Mouse (Mus musculus) 416B (cell line): ENCODE measurements around the gene Ypel5.

Source experiments
- DNase-seq: peaks from one replicate; pipeline ENCODE4 v3.0.0; 2011; ENCODE audit warnings: low read depth

Gene Ypel5

GRCm38 (mm10) chr17:72836158-72837115 lies at the start of gene Ypel5:
Gene Ypel5 (plus strand): TSS chr17:72836453.
- peak; percentile 100 for DNase-seq

DNA sequence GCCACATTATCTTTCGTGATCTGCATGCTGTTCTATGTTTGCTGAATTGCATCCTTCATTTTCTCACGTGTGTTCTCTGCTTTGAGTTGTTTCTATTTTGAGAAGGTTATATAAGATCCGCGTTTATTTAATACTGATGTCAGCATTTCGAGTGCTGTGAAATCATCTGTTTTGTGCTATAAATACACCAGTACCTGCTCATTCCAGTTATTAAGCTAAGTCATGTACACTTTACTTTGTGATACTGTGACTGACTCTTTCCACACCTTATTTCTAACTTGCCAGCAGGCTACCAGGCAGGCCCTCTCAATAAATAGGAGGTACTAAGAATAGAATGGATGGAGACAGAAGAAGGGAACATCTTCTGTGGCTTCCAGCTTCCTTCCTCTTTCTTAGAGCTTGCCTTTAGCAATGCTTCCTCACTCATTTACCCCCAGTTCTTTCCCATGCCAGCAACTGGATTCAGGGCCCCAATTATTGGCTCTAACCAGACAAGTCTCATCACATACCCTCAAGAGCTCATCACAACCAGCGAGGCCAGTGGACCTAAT lies 48.3 kb upstream of the Ypel5 start:
- peak; percentile 17 for DNase-seq

GRCm38 (mm10) chr17:72793278-72793677 lies 43.0 kb upstream of the Ypel5 start:
- no peak for DNase-seq

GRCm38 (mm10) chr17:72794660-72795059 lies 41.6 kb upstream of the Ypel5 start:
- no peak for DNase-seq

GRCm38 (mm10) chr17:72795392-72796047 lies 40.7 kb upstream of the Ypel5 start:
- DNase-seq: peak; percentile 73

DNA sequence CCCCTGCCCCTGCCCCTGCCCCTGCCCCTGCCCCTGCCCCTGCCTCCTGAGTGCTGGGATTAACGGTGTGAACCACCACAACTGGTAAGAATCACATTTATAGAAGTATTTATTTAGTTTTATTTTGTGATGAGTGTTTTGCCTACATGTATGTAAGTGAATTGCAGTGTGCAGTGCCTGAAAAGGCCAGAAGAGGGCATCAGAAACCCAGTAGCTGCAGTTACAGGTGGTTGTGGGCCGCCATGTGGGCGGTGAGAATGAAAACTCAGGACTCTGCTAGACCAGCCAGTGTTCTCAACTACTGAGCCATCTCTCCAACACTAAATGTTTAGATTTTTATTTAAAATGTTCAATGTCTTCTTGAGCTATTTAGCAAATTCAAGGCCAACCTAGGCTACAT lies 39.7 kb upstream of the Ypel5 start:
- peak; percentile 28 for DNase-seq

DNA sequence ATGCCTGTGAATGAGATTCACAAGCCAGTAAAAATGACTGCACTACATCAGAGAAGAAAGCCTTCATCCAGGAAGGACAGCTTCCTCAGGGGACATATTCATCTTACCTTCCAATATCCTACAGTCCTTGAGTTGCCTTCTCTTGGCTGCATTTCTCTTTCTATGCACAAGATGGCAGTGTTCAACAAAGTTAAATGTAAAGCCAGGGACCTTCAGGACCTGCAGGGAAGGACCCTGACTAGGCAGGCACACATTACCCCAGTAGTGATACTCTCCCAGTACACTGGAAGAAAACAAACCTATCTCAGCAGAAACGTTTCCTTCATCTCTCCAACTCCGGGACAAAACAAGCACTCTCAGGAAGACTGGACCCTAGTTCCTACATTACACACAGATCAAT lies 38.4 kb upstream of the Ypel5 start:
- DNase-seq: peak; percentile 75

DNA sequence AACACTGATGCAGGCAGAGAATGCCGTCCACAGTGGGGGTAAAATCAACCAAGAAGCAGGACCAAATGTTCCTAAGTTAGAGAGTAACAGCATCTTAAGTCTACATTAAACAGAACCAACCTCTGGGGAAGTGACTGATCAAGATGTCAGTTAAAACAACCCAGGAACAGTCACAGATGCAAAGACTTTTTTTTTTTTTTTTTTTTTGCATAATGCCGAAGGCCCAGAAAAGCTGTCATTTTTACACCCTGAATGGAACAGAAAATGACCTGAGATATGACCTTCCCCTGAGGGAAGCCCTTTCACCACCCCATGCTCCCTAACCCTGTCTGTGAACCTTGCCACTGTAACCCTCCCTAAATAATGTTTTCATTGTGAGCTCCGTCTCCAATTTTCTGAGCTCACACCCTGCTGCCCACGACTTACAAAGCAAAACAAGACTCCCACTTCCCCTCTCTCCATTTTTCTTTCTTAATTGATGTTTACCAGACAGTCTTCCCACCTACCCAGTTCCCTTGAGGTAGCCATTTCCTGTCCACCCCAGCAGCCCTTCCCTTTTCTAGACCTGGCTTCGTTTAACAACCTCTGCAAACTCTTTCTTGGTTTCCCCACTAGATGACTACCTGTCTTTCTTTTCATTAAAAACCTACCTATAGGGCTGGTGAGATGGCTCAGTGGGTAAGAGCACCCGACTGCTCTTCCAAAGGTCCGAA lies 26.2 kb upstream of the Ypel5 start:
- no peak for DNase-seq

DNA sequence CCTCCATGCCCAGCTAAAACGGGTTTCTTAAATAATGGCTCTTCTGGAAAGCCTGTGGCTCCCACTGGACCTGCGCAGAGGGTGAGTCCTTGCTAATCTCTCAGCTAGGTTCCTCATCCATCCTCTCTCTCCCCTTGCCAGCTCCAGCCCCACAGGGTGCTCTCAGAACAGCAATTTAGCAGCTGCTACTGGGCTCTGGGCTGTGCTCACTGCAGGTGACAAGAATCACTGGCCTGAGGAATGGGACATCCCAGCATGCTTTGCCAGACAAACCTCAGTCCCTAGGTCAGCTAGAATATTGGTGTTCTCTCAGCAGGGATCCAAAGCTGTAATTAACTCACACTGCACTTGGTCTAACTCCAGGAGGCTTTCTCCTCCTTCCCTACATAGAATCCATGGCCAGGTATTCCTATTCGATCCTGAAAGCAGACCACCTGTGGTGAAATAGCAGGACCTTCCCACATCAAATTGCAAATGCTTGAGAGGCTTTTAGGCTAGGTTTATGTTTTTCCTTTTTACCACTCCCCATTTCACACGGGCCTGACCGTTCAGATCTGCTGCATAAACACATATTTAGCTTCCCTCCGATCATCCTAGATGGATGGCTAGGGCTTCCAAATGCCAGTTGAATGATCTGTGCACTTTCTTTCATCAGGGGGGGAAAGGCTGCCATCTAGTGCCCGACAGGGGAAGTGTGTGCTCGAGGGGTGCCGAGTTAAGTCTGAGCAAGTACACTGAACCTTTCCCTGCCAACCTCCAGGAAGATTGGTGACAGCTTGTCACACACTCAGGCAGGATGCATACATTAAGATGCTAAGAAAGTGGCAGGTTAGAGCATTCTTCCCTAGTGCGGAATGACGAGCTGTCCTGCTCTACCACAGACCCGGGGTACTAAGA lies 22.6 kb upstream of the Ypel5 start:
- DNase-seq: peak; percentile 60

DNA sequence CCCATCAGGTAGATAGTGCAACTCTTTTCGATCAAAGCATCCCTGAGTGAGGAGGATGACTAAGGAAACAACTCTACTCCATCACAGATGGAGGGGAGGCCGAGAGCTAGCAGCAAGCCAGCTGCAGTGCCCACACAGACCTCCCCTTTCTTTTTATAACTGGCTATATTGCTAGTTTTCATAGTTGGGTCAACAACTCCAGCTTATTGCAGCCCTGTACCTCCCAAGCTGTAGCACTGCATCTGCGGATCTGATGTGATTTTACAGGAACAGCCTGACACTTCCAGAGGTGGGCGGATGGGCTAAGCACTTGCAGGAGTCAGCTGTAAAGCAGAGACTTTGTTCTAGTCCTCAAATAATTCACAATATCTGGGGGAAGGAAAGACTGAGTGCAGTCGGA lies 18.7 kb upstream of the Ypel5 start:
- DNase-seq: no peak

- DNase-seq: no peak
Measured at GRCm38 (mm10) chr17:72819714-72820113, 16.5 kb upstream of the Ypel5 start.

GRCm38 (mm10) chr17:72820425-72820824 lies 15.8 kb upstream of the Ypel5 start:
- DNase-seq: no peak

DNA sequence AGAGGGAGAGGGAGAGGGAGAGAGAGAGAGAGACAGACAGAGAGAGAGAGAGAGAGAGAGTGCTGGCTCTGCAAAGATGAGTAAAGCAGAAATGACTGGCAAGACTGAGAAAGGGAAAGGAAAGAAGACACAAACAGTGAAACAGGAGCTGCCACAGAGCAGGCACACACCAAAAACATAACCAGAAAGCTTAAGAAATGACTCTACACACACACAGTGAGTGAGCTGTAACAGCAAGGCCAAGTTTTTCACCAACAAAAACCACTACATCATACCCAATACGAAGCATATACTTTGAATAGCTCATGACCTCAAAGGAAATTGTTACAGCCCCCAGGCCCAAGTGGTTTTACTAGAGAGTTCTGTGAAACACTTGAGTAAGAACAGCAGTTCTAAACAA lies 14.3 kb upstream of the Ypel5 start:
- DNase-seq: no peak

GRCm38 (mm10) chr17:72826916-72827534 lies 9.2 kb upstream of the Ypel5 start:
- DNase-seq: peak; percentile 54

DNA sequence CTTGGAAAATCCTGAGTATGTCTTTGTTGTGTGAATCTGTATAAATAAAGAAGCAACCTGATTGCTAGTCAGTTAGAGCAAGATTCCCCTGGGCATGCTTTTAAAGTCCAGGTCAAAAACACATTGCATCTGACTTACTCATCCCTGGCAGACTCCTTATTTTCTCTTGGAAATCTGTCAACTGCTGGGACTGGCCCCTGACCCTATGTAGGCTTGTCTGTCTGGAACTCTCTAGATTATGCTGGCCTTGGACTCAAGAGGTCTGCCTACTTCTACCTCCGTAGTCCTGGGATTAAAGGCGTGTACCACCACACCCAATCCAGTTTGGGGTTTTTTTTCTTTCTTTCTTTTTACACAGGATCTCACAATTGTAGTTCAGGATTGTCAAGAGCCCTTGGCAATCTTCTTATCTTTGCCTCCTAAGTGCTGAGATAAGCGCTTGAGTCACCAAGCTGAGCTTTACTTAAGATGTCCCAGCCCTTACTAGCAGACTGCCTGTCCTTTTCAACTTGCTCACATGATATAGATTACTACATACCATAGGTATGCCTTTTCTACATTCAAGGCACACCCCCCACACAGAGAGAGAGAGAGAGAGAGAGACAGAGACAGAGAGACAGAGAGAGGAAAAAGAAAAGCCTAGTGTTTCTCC lies 8.1 kb upstream of the Ypel5 start:
- DNase-seq: no peak

DNA sequence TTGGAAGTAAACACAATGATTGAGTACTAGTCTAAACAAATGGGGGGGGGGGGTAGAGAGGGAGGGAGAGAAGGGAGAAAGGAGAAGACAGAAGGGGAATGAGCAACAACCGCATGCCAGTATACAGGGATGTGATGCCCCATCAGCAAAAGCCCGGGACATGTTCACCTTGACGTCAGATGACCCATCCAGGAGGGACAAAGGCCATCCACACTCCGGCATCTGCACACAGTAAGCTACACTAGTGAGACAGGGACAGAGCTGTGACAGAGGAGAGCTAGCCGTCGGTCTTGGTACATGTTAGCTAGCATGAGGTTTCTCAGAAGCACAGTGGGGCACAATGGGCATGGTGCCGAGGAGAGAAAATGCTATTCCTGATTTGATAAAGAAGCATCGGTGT lies 7.6 kb upstream of the Ypel5 start:
- DNase-seq: no peak

DNA sequence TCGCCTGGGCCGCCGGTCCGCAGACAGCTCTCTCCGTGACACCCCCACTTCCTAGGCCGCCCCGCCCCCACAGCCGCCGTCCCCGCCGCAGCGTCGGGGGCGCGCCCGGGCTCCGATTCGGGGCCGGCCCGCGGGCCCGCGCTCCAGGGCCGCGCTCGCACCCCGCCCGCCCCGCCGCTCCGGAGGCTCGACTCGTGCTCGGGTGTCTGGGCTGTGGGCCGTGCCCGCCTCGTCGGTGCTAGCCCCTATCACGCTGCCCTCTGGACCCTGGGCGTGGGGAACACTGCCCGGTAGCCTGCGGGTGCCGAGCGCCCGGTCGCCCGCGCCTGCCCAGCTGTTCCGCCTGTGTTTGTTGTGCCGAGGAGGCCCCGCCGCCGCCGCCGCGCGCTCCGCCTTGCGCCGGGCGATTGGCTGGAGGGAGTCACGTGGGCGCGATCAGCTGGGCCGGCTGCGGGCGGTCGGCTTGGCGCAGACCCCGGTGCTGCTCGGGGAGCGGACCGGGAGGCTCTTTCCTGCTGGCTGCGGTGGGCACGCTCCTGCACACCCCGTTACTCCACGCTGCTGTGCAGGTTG lies 973 bp downstream of the Ypel5 start:
- peak; percentile 88 for DNase-seq

DNA sequence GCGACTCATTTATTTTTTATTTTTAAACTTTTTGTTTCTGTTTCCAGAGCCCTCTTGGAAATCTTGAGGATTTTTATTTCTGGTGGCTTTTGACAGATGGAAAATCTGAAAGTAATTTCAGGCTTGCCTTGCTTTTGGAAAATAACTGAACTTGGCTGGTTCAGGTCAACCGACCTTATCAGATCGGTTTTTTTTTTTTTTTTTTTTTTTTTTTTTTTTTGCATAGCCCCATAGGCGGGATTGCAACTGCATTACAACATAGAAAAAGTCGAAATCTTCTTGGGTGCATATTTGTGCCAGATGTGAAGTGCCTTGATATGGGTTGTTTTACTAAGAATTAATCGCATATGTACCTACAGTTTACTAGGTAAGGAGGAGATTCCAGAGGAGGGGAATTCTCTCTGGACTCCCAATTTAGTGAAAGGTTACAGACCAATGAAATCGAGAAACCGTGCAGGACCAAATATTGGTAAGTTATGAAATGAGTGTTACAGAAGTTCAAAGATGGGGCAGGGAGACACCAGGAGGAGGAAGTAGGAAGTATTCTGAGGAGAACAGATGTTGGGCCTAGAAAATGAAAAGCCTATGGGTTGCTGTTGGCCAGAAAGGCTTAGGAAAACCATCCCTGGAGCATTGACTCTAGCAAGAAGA lies 1.7 kb downstream of the Ypel5 start:
- DNase-seq: peak; percentile 65

- peak; percentile 75 for DNase-seq
Measured at GRCm38 (mm10) chr17:72839000-72839399, 2.7 kb downstream of the Ypel5 start.
